Mouse (Mus musculus) effector memory CD4-positive, alpha-beta T cell, adult 5 months (primary cell): Measurements from ENCODE around the gene Celf2. TPM values are rescaled to one million over a fixed set of nuclear protein-coding genes. Genes with fewer than 3 reads are reported as not detected.

Experiments used
- polyA plus RNA-seq: library from polyadenylated mRNA; unstranded; fragments of 100-300 nt; shearing (Covaris generic); gene quantifications from one replicate; pipeline ENCODE4 v1.2.1, GENCODE M21; 2017

Celf2 gene
- 212 TPM for polyA plus RNA-seq

DNA sequence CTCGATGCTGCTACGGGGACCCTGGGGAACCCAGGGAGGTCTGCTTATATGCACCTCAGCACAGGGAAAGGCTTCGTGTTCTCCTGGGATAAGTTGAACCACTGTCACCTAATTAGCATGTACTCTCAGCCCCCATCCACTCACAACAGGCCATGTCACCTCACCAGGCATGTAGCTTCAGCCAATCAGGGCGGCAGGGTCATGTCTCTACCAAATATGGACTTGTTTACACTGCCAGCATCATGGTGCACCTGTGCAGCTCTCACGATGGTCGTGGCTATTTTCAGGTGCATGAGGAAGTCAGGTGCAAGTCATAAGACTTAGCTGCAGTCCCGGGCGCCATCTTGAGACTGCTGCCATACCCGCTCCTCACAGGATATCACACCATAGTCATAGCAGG lies at the start of gene Celf2:
Celf2 (minus strand) TSS at position 101 of the 400 bp plus-strand sequence.

